Mouse (Mus musculus): ENCODE data around the gene Dhrs1. TPM values are rescaled to one million over a fixed set of nuclear protein-coding genes. Genes with fewer than 3 reads are reported as not detected.

Dhrs1 gene
- polyA plus RNA-seq, 1 experiment from 2014 or later = 98.6 TPM

- H3K36me3 ChIP-seq (replicated peaks; ENCODE audit: insufficient read depth, low read length) = no peaks in the 10 kb centered on the region
- peaks cover 21% of the 10 kb centered on the region for H3K27me3 ChIP-seq (ENCODE audit: insufficient read depth, low read length)
- WGBS (ENCODE audit: insufficient replicate concordance) = 80% methylated on average over 15 of the region's 15 CpGs
- TF ChIP-seq EP300 (IDR thresholded peaks at IDR 0.05; ENCODE audit: low read depth) (no peak), CTCF (IDR thresholded peaks at IDR 0.05; ENCODE audit: low read depth) (no peak)
- H3K4me2 ChIP-seq (ENCODE audit: low read depth, low read length) = no peak overlapping the region
- no peak overlapping the region for H3K9ac ChIP-seq (replicated peaks)
- no peaks in the 10 kb centered on the region for H3K9me3 ChIP-seq (ENCODE audit: low read length)
- DNase-seq (no peak), ATAC-seq (no peak)
- no peak overlapping the region for H3K4me3 ChIP-seq (ENCODE audit: low read depth, low read length)
- no peak overlapping the region for H3K27ac ChIP-seq (ENCODE audit: low read depth)
- peaks cover 10% of the 10 kb centered on the region; the same call in 1 of the 2 replicates for H3K4me1 ChIP-seq (ENCODE audit: insufficient read depth)
Observed at GRCm38 (mm10) chr14:55778686-55779085, 33.2 kb upstream of the Dhrs1 start.

GRCm38 (mm10) chr14:55777806-55778205, 32.3 kb upstream of the Dhrs1 start:
- Histone ChIP-seq H3K9me3 (ENCODE audit: low read length) (no peaks in the 10 kb centered on the region), H3K27me3 (ENCODE audit: insufficient read depth, low read length) (peaks cover 12% of the 10 kb centered on the region), H3K36me3 (replicated peaks; ENCODE audit: insufficient read depth, low read length) (no peaks in the 10 kb centered on the region), H3K4me2 (ENCODE audit: low read depth, low read length) (no peak overlapping the region), H3K4me1 (ENCODE audit: insufficient read depth) (peaks cover 10% of the 10 kb centered on the region; the same call in 1 of the 2 replicates), H3K4me3 (ENCODE audit: low read depth, low read length) (no peak overlapping the region), H3K9ac (replicated peaks) (no peak overlapping the region), H3K27ac (ENCODE audit: low read depth) (no peak overlapping the region)
- ATAC-seq (no peak), DNase-seq (no peak)
- 78% methylated on average over 11 of the region's 11 CpGs for WGBS (ENCODE audit: insufficient replicate concordance)
- no peak for TF ChIP-seq CTCF (IDR thresholded peaks at IDR 0.05; ENCODE audit: low read depth)
- no peak for TF ChIP-seq EP300 (IDR thresholded peaks at IDR 0.05; ENCODE audit: low read depth)

DNA sequence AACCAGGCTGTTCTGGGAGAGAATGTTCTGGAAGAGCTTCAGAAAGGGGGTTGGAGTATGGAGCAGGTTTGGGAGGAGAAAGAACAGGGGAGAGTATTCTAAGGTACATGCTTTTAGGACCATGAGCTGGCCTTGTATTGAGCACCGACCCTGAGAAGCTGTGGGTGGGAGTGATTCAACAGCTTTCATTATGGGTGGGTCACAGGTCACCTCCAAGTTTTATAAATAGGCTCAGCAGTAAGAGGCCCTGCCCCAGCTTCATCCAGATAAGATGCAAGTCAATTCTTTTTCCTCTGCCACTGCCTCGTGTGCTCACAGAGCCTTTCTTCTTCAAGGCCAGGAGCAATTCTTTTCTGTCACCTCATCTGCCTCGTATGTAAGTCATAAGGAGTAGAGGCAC, 31.7 kb upstream of the Dhrs1 start:
- no peak overlapping the region for H3K4me3 ChIP-seq (ENCODE audit: low read depth, low read length)
- no peak for TF ChIP-seq EP300 (IDR thresholded peaks at IDR 0.05; ENCODE audit: low read depth)
- no peak for TF ChIP-seq CTCF (IDR thresholded peaks at IDR 0.05; ENCODE audit: low read depth)
- H3K36me3 ChIP-seq (replicated peaks; ENCODE audit: insufficient read depth, low read length) = no peaks in the 10 kb centered on the region
- DNase-seq (no peak), ATAC-seq (no peak)
- no peak overlapping the region for H3K4me2 ChIP-seq (ENCODE audit: low read depth, low read length)
- no peak overlapping the region for H3K9ac ChIP-seq (replicated peaks)
- peaks cover 10% of the 10 kb centered on the region; the same call in 1 of the 2 replicates for H3K4me1 ChIP-seq (ENCODE audit: insufficient read depth)
- H3K27ac ChIP-seq (ENCODE audit: low read depth) = no peak overlapping the region
- H3K27me3 ChIP-seq (ENCODE audit: insufficient read depth, low read length) = peaks cover 6% of the 10 kb centered on the region
- WGBS (ENCODE audit: insufficient replicate concordance) = 27% methylated on average over 3 of the region's 3 CpGs
- H3K9me3 ChIP-seq (ENCODE audit: low read length) = no peaks in the 10 kb centered on the region

- H3K27ac ChIP-seq (ENCODE audit: low read depth) = no peak overlapping the region
- 42% methylated on average over 7 of the region's 7 CpGs for WGBS (ENCODE audit: insufficient replicate concordance)
Observed at GRCm38 (mm10) chr14:55776711-55777110, 31.2 kb upstream of the Dhrs1 start.

GRCm38 (mm10) chr14:55769087-55769703, 23.7 kb upstream of the Dhrs1 start:
- Histone ChIP-seq H3K4me1 (ENCODE audit: insufficient read depth) (peaks cover 8% of the 10 kb centered on the region), H3K9me3 (ENCODE audit: low read length) (no peaks in the 10 kb centered on the region), H3K4me2 (ENCODE audit: low read depth, low read length) (peak overlapping the region; percentile 68; the same call in 1 of the 2 replicates), H3K36me3 (replicated peaks; ENCODE audit: insufficient read depth, low read length) (no peaks in the 10 kb centered on the region), H3K27ac (ENCODE audit: low read depth) (no peak overlapping the region), H3K27me3 (ENCODE audit: insufficient read depth, low read length) (peaks cover 14% of the 10 kb centered on the region; the same call in 1 of the 2 replicates), H3K9ac (replicated peaks) (no peak overlapping the region), H3K4me3 (ENCODE audit: low read depth, low read length) (no peak overlapping the region)
- no peak for TF ChIP-seq CTCF (IDR thresholded peaks at IDR 0.05; ENCODE audit: low read depth)
- TF ChIP-seq EP300 (IDR thresholded peaks at IDR 0.05; ENCODE audit: low read depth) = no peak
- ATAC-seq = peak; percentile 13; the same call in 1 of the 2 replicates
- no peak for DNase-seq
- WGBS (ENCODE audit: insufficient replicate concordance) = 51% methylated on average over 16 of the region's 16 CpGs

More at GRCm38 (mm10) chr14:55776711-55777110, 31.2 kb upstream of the Dhrs1 start:
- no peaks in the 10 kb centered on the region for H3K9me3 ChIP-seq (ENCODE audit: low read length)
- H3K4me3 ChIP-seq (ENCODE audit: low read depth, low read length) = no peak overlapping the region
- no peaks in the 10 kb centered on the region for H3K36me3 ChIP-seq (replicated peaks; ENCODE audit: insufficient read depth, low read length)
- no peak overlapping the region for H3K4me2 ChIP-seq (ENCODE audit: low read depth, low read length)
- TF ChIP-seq CTCF (IDR thresholded peaks at IDR 0.05; ENCODE audit: low read depth) (no peak), EP300 (IDR thresholded peaks at IDR 0.05; ENCODE audit: low read depth) (no peak)
- ATAC-seq (no peak), DNase-seq (no peak)
- H3K4me1 ChIP-seq (ENCODE audit: insufficient read depth) = peaks cover 10% of the 10 kb centered on the region; the same call in 1 of the 2 replicates
- peaks cover 3% of the 10 kb centered on the region; the same call in 1 of the 2 replicates for H3K27me3 ChIP-seq (ENCODE audit: insufficient read depth, low read length)
- no peak overlapping the region for H3K9ac ChIP-seq (replicated peaks)

- ATAC-seq (no peak), DNase-seq (no peak)
- H3K27me3 ChIP-seq (ENCODE audit: insufficient read depth, low read length) = peaks cover 14% of the 10 kb centered on the region; the same call in 1 of the 2 replicates
- H3K9ac ChIP-seq (replicated peaks) = no peak overlapping the region; the same call in 1 of the 2 replicates
- H3K4me3 ChIP-seq (ENCODE audit: low read depth, low read length) = peak overlapping the region; percentile 41; the same call in 1 of the 2 replicates
- TF ChIP-seq EP300 (IDR thresholded peaks at IDR 0.05; ENCODE audit: low read depth) = no peak
- no peak for TF ChIP-seq CTCF (IDR thresholded peaks at IDR 0.05; ENCODE audit: low read depth)
- no peaks in the 10 kb centered on the region for H3K36me3 ChIP-seq (replicated peaks; ENCODE audit: insufficient read depth, low read length)
- no peak overlapping the region for H3K27ac ChIP-seq (ENCODE audit: low read depth)
- 66% methylated on average over 6 of the region's 6 CpGs for WGBS (ENCODE audit: insufficient replicate concordance)
- H3K9me3 ChIP-seq (ENCODE audit: low read length) = no peaks in the 10 kb centered on the region
- peaks cover 8% of the 10 kb centered on the region for H3K4me1 ChIP-seq (ENCODE audit: insufficient read depth)
- H3K4me2 ChIP-seq (ENCODE audit: low read depth, low read length) = peak overlapping the region; percentile 68; the same call in 1 of the 2 replicates
Observed at GRCm38 (mm10) chr14:55768555-55768954, 23.1 kb upstream of the Dhrs1 start.
